Mouse (Mus musculus) stomach, postnatal 0 days (tissue): Measurements from ENCODE around the gene Ppp1r8. TPM values are rescaled to one million over a fixed set of nuclear protein-coding genes. Genes with fewer than 3 reads are reported as not detected.

Experiments used
- ATAC-seq: fragments of 200-750 bp; cut with Nextera tagmentation; 2 replicates; pipeline ENCODE4 v1.8.0; 2017; ENCODE audit not compliant: low FRiP score, low TSS enrichment
- DNase-seq: peaks from one replicate; pipeline ENCODE4 v3.0.0-alpha.2; 2016; ENCODE audit warnings: low spot score
- H3K27ac ChIP-seq: fragments of 300-500 bp; sonication (generic); replicated peaks from 2 replicates; pipeline ENCODE4 v1.5.1; 2014; ENCODE audit warnings: mild to moderate bottlenecking, control low read depth
- H3K27me3 ChIP-seq: fragments of 300-500 bp; sonication (generic); 2 replicates; pipeline ENCODE4 v1.6.1; 2014; ENCODE audit warnings: low read length; ENCODE audit not compliant: control insufficient read depth, insufficient read depth
- H3K36me3 ChIP-seq: fragments of 300-500 bp; sonication (generic); 2 replicates; pipeline ENCODE4 v1.6.1; 2014; ENCODE audit warnings: low read length, mixed read lengths; ENCODE audit not compliant: control insufficient read depth, insufficient read depth
- H3K4me1 ChIP-seq: fragments of 300-500 bp; sonication (generic); replicated peaks from 2 replicates; pipeline ENCODE4 v1.6.1; 2014; ENCODE audit warnings: antibody characterized with exemption; ENCODE audit not compliant: control insufficient read depth, insufficient read depth
- H3K4me2 ChIP-seq: fragments of 300-500 bp; sonication (generic); replicated peaks from 2 replicates; pipeline ENCODE4 v1.6.1; 2014; ENCODE audit warnings: low read depth, mild to moderate bottlenecking, control low read depth, moderate library complexity
- H3K4me3 ChIP-seq: fragments of 300-500 bp; sonication (generic); 2 replicates; pipeline ENCODE4 v1.5.1; 2014; ENCODE audit warnings: low read depth, low read length, control low read depth
- H3K9ac ChIP-seq: fragments of 300-500 bp; sonication (generic); 2 replicates; pipeline ENCODE4 v1.6.1; 2014; ENCODE audit warnings: mild to moderate bottlenecking, low read length, control low read depth, mixed read lengths
- H3K9me3 ChIP-seq: fragments of 300-500 bp; sonication (generic); 2 replicates; pipeline ENCODE4 v1.6.1; 2016; ENCODE audit warnings: low read length; ENCODE audit not compliant: control insufficient read depth
- CTCF ChIP-seq: IDR thresholded peaks from 2 replicates; pipeline ENCODE4 v1.5.1; 2016; ENCODE audit warnings: antibody characterized with exemption, low read depth, mild to moderate bottlenecking, moderate library complexity
- EP300 ChIP-seq: optimal IDR thresholded peaks from 2 replicates; pipeline ENCODE3; 2016; ENCODE audit warnings: antibody characterized with exemption
- WGBS: fragments of 180-500 bp; shearing (Covaris S2); extraction: QIAGEN DNeasy Blood & Tissue Kit; methylation state at CpG from one replicate; pipeline ENCODE4 v1.1.7; 2014; 5-methylcytosine and 5-hydroxymethylcytosine counted together
- polyA plus RNA-seq: library from polyadenylated mRNA; unstranded; fragments of >200 nt; fragmentation: Nextera tagmentation; extraction: Ambion mirVana; gene quantifications from 2 replicates; pipeline ENCODE4 v1.2.1, GENCODE M21; 2015

The Ppp1r8 gene
- polyA plus RNA-seq, 1 experiment from 2014 or later = 18.9 TPM

DNA sequence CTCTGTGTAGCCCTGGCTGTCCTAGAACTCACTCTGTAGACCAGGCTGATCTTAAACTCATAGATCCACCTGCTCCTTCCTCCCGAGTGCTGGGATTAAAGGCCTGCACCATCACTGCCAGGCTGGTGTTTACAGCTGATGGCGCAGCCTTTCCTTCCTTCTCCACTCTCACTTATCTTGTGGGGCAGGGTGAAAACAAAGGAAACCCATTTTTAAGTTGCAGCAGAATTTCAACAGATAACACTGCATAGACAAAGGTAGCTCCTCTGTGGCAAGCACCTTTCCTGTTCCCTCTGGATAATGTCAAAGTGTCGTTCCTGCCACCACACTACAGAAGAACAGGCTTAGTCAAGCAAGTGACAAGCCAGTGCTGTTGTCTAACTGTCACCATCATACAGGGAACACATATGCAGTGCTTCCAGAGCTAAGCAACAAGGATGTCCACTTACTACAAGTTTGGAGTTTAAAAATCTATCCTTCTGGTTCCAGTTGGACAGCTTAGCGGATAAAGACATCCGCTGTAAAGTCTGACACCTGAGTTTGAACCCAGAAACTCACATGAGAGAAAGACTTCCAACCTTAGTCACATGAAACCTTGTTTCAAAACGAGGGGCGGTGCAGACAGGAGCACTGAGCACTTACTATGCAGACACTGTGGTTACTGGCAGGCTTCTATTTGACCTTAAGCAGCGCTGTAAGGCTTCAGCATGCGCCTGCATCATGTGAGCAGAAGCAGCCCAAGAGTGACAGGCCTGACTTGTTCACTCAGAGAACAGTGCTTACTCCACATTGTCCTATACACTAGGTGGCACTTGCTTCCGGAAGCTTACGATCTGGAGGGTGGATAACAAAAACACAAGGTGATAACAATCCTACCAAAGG, 30.8 kb upstream of the Ppp1r8 start:
- Histone ChIP-seq H3K27me3 (no peaks in the 10 kb centered on the region), H3K36me3 (peaks cover 6% of the 10 kb centered on the region; the same call in 1 of the 2 replicates), H3K9ac (no peak overlapping the region), H3K4me3 (no peak overlapping the region), H3K27ac (peak overlapping the region; percentile 53), H3K4me1 (0 out of 2 replicates have a peak, but pooled peaks cover 2% of the 10 kb centered on the region), H3K9me3 (no peaks in the 10 kb centered on the region), H3K4me2 (no peak overlapping the region)
- 73% methylated on average over 11 of the region's 11 CpGs for WGBS
- peak; percentile 32 for TF ChIP-seq CTCF
- TF ChIP-seq EP300 = no peak
- ATAC-seq (peak; percentile 86), DNase-seq (peak; percentile 28)

- ATAC-seq (no peak), DNase-seq (no peak)
- TF ChIP-seq EP300 (no peak), CTCF (no peak)
- 96% methylated on average over 3 of the region's 3 CpGs for WGBS
- no peak overlapping the region for H3K9ac ChIP-seq
- peaks cover 14% of the 10 kb centered on the region for H3K36me3 ChIP-seq
- no peak overlapping the region for H3K27ac ChIP-seq
- no peak overlapping the region for H3K4me3 ChIP-seq
- 0 out of 2 replicates have a peak, but pooled peaks cover 2% of the 10 kb centered on the region for H3K4me1 ChIP-seq
- H3K27me3 ChIP-seq = no peaks in the 10 kb centered on the region
- no peak overlapping the region for H3K4me2 ChIP-seq
- H3K9me3 ChIP-seq = no peaks in the 10 kb centered on the region
Observed at GRCm38 (mm10) chr4:132871116-132871515, 28.1 kb upstream of the Ppp1r8 start.

GRCm38 (mm10) chr4:132864856-132865255, 21.9 kb upstream of the Ppp1r8 start:
- no peak overlapping the region for H3K4me3 ChIP-seq
- no peaks in the 10 kb centered on the region for H3K4me1 ChIP-seq
- H3K36me3 ChIP-seq = peaks cover 14% of the 10 kb centered on the region
- no peaks in the 10 kb centered on the region for H3K27me3 ChIP-seq
- H3K27ac ChIP-seq = no peak overlapping the region
- 81% methylated on average over 2 of the region's 2 CpGs for WGBS
- TF ChIP-seq CTCF (no peak), EP300 (no peak)
- H3K4me2 ChIP-seq = no peak overlapping the region
- no peak for ATAC-seq
- no peak for DNase-seq
- H3K9me3 ChIP-seq = no peaks in the 10 kb centered on the region
- no peak overlapping the region for H3K9ac ChIP-seq

- Histone ChIP-seq H3K36me3 (peaks cover 13% of the 10 kb centered on the region), H3K27ac (no peak overlapping the region), H3K27me3 (no peaks in the 10 kb centered on the region), H3K4me3 (no peak overlapping the region), H3K4me2 (no peak overlapping the region), H3K9ac (no peak overlapping the region), H3K4me1 (no peaks in the 10 kb centered on the region), H3K9me3 (no peaks in the 10 kb centered on the region)
- DNase-seq (peak; percentile 66), ATAC-seq (peak; percentile 73; the same call in 1 of the 2 replicates)
- TF ChIP-seq EP300 = no peak
- TF ChIP-seq CTCF = no peak
- WGBS = 54% methylated on average over 13 of the region's 13 CpGs
Observed at GRCm38 (mm10) chr4:132863012-132863411, 20.0 kb upstream of the Ppp1r8 start.

DNA sequence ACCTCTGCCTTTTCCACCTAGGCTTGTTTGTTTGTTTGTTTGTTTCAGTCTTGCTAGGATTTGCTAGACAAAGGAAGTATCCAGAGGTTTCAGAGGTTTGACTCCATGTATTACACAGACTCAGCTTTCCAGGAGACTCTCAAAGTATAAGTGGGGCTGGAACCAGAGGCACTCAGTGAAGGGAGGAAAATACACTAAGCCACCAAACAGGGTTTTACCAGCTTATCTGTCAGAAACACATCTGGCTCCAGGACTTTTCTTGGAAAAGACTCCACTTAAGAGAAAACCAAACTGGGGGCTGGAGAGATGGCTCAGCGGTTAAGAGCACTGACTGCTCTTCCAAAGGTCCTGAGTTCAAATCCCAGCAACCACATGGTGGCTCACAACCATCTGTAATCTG, 17.9 kb upstream of the Ppp1r8 start:
- Histone ChIP-seq H3K9me3 (no peaks in the 10 kb centered on the region), H3K36me3 (peaks cover 18% of the 10 kb centered on the region)
- WGBS = 94% methylated on average over 1 of the region's 1 CpGs

GRCm38 (mm10) chr4:132843705-132844071, 719 bp upstream of the Ppp1r8 start:
- WGBS = 79% methylated on average over 1 of the region's 1 CpGs
- no peaks in the 10 kb centered on the region for H3K9me3 ChIP-seq
- no peaks in the 10 kb centered on the region for H3K4me1 ChIP-seq
- ATAC-seq = no peak
- DNase-seq = no peak
- no peaks in the 10 kb centered on the region; the same call in 1 of the 2 replicates for H3K36me3 ChIP-seq
- H3K9ac ChIP-seq = peak overlapping the region; percentile 79; the same call in 1 of the 2 replicates
- H3K4me3 ChIP-seq = peak overlapping the region; percentile 60; the same call in 1 of the 2 replicates
- H3K27ac ChIP-seq = no peak overlapping the region
- TF ChIP-seq EP300 = no peak
- TF ChIP-seq CTCF = no peak
- H3K4me2 ChIP-seq = peak overlapping the region; percentile 85
- no peaks in the 10 kb centered on the region for H3K27me3 ChIP-seq

More for the DNA sequence above, 17.9 kb upstream of the Ppp1r8 start:
- TF ChIP-seq CTCF (no peak), EP300 (no peak)
- no peak for ATAC-seq
- H3K27ac ChIP-seq = no peak overlapping the region
- no peaks in the 10 kb centered on the region for H3K4me1 ChIP-seq
- no peak overlapping the region for H3K4me2 ChIP-seq
- H3K9ac ChIP-seq = no peak overlapping the region
- no peak for DNase-seq
- no peak overlapping the region for H3K4me3 ChIP-seq
- no peaks in the 10 kb centered on the region for H3K27me3 ChIP-seq
